Mouse (Mus musculus): ENCODE measurements around the gene Esr2. TPM values are rescaled to one million over a fixed set of nuclear protein-coding genes. Genes with fewer than 3 reads are reported as not detected.

The Esr2 gene
- polyA plus RNA-seq, 1 experiment from 2014 or later, result not detected

GRCm38 (mm10) chr12:76085956-76086905 is 90.8 kb downstream of the Esr2 start:
- POLR2A ChIA-PET, result interaction anchor here (0.6 kb wide), 1 partner anchor 107 kb away, joined by 3 read pairs; no protein-coding TSS in a partner anchor
- H3K27me3 ChIP-seq, result no peaks in the 10 kb centered on the region
- TF ChIP-seq CTCF (IDR thresholded peaks at IDR 0.05), result no peak
- ATAC-seq, result no peak
- CTCF ChIA-PET, result interaction anchor here (0.9 to 1.2 kb wide), 3 partner anchors 11 to 32 kb away, joined by 3 read pairs; no protein-coding TSS in a partner anchor
- in situ Hi-C loops (cut with MboI; ENCODE audit: low pct_unique_long_range_greater_than_20kb), result no loop called here
- no peak for DNase-seq (ENCODE audit: low read depth, low spot score)

GRCm38 (mm10) chr12:76085066-76085465 is 92.0 kb downstream of the Esr2 start:
- no peaks in the 10 kb centered on the region for H3K27me3 ChIP-seq
- ChIA-PET CTCF (interaction anchor here (0.9 to 1.1 kb wide), 2 partner anchors 24 to 33 kb away, joined by 3 read pairs; no protein-coding TSS in a partner anchor), POLR2A (interaction anchor here (0.6 kb wide), 1 partner anchor 16 kb away, joined by 5 read pairs; no protein-coding TSS in a partner anchor)
- in situ Hi-C loops (cut with MboI; ENCODE audit: low pct_unique_long_range_greater_than_20kb), result no loop called here
- DNase-seq (ENCODE audit: low read depth, low spot score) (no peak), ATAC-seq (no peak)
- no peak for TF ChIP-seq CTCF (IDR thresholded peaks at IDR 0.05)

- no peak for TF ChIP-seq CTCF (IDR thresholded peaks at IDR 0.05)
- no peak for DNase-seq (ENCODE audit: low read depth, low spot score)
- H3K27me3 ChIP-seq, result no peaks in the 10 kb centered on the region
- CTCF ChIA-PET, result no interaction called here
- POLR2A ChIA-PET, result no interaction called here
- in situ Hi-C loops (cut with MboI; ENCODE audit: low pct_unique_long_range_greater_than_20kb), result no loop called here
- ATAC-seq, result no peak
These were observed 95.4 kb downstream of the Esr2 start for GRCm38 (mm10) chr12:76081557-76082211.

- no peak for DNase-seq (ENCODE audit: low read depth, low spot score)
- ATAC-seq, result no peak
- no peak for TF ChIP-seq CTCF (IDR thresholded peaks at IDR 0.05)
- no peaks in the 10 kb centered on the region for H3K27me3 ChIP-seq
- ChIA-PET CTCF (no interaction called here), POLR2A (no interaction called here)
- in situ Hi-C loops (cut with MboI; ENCODE audit: low pct_unique_long_range_greater_than_20kb), result no loop called here
These were observed 96.0 kb downstream of the Esr2 start for GRCm38 (mm10) chr12:76080876-76081556.

GRCm38 (mm10) chr12:76073981-76074380 is 103.1 kb downstream of the Esr2 start:
- H3K27me3 ChIP-seq, result no peaks in the 10 kb centered on the region
- ChIA-PET POLR2A (no interaction called here), CTCF (no interaction called here)
- no peak for DNase-seq (ENCODE audit: low read depth, low spot score)
- TF ChIP-seq CTCF (IDR thresholded peaks at IDR 0.05), result no peak
- in situ Hi-C loops (cut with MboI; ENCODE audit: low pct_unique_long_range_greater_than_20kb), result no loop called here
- no peak for ATAC-seq

DNA sequence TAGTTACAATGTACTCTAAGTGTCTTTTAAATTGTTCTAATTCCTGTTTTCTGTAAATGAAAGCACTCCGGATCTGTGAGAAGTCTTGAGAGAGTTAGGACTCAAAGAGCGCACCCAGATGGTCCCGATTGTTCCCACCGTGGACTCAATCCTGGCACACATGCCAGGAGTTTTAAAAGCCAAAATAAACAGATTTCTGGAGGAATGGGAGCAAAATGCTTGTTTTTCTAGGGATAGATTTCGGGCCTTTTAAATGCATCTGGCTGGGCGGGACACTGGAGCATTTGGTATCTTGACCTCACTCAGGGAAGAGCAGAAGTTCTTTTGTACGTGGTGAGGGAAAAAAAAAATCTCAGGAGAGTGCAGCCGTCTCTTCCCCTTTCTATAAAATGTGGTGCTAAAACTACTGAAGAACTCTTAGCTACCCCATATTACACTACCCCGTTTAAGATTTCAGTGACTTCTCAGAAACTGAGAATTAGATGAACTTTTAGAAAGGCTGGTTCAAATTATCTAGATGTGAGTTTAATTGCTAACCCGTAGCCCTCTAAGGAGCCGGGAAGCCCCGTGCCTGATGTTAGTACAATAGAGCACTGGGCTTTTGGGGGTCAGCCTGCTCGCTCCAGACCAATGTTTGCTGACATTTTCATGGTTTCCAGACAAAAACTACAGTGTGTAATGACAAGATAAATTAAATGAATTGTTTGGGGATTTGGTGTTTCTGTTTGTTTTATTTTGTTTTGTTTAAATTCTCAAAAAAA is 103.8 kb downstream of the Esr2 start:
- no peaks in the 10 kb centered on the region for H3K27me3 ChIP-seq
- TF ChIP-seq CTCF (IDR thresholded peaks at IDR 0.05), result no peak
- CTCF ChIA-PET, result no interaction called here
- POLR2A ChIA-PET, result no interaction called here
- DNase-seq (ENCODE audit: low read depth, low spot score) (no peak), ATAC-seq (no peak)
- in situ Hi-C loops (cut with MboI; ENCODE audit: low pct_unique_long_range_greater_than_20kb), result no loop called here

DNA sequence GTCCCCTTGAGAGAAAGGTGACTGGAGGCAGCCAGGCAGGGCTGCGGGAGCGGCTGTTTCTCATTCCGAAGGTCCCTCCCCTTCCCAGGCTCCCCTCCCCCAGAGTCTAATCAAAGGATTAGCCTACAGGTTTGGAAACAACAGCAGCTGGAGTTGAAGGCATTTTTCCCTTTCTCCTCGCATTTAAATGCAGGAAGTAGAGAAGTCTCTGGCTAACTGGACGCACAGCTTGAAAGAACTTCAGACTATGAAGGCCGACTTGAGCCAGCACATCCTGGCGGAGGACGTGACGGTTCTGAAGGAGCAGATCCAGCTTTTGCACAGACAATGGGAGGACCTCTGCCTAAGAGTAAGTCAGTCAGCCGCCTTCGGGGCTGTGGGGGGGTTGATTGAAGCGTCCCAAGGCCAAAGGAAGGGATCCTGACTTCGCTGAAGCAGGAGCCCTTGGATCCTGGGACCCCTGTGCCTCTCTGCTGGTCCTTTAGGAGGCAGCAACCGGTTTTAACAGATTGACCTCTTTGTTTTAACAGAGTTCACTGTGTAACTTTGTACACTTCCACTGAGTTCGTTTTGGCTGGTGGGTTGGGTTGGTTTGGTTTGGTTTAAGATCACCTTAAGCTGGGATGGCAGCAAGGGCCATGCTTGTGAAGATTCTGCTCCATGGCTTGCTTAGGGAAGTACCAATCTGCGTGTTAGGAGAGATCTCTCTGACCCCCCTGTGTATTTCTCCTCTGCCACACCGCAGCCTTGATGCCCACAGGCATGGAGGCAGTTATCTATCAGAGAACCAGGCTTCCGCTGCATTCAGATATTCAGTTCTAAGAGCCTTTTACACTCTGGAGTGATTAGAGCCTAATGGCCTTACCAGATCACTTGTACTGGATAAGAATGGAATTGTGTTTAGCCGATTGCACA is 104.9 kb downstream of the Esr2 start:
- in situ Hi-C loops (cut with MboI; ENCODE audit: low pct_unique_long_range_greater_than_20kb), result no loop called here
- DNase-seq (ENCODE audit: low read depth, low spot score), result no peak
- ATAC-seq, result no peak
- CTCF ChIA-PET, result no interaction called here
- H3K27me3 ChIP-seq, result no peaks in the 10 kb centered on the region
- POLR2A ChIA-PET, result no interaction called here
- TF ChIP-seq CTCF (IDR thresholded peaks at IDR 0.05), result no peak

Other genes with a start within 250 kb of the Esr2 start
- not detected for gene Tex21, start 69.5 kb upstream of the Esr2 start, polyA plus RNA-seq (2021)
- gene Mthfd1, start 78.0 kb upstream of the Esr2 start, polyA plus RNA-seq (2021), result 65.6 TPM
- 1.9 TPM for gene Akap5, start 147.6 kb upstream of the Esr2 start, polyA plus RNA-seq (2021)
- 12.0 TPM for gene Zbtb25, start 192.3 kb upstream of the Esr2 start, polyA plus RNA-seq (2021)
- gene Zbtb1, start 193.0 kb upstream of the Esr2 start, polyA plus RNA-seq (2021), result 8.5 TPM
- 26.2 TPM for gene Hspa2, start 226.9 kb upstream of the Esr2 start, polyA plus RNA-seq (2021)
- not detected for gene Ppp1r36, start 240.3 kb upstream of the Esr2 start, polyA plus RNA-seq (2021)